Mouse (Mus musculus): ENCODE data around the gene Isoc2a. TPM values are rescaled to one million over a fixed set of nuclear protein-coding genes. Genes with fewer than 3 reads are reported as not detected.

Gene Isoc2a
- polyA plus RNA-seq, 1 experiment from 2014 or later, result 1.2 TPM

- peaks cover 5% of the 10 kb centered on the region; the same call in 1 of the 2 replicates for H3K9me3 ChIP-seq
- peaks cover 33% of the 10 kb centered on the region for H3K27me3 ChIP-seq
- H3K9ac ChIP-seq, result no peak overlapping the region
- H3K4me3 ChIP-seq, result no peak overlapping the region
- H3K36me3 ChIP-seq, result no peaks in the 10 kb centered on the region
- no peak for ATAC-seq (ENCODE audit: low FRiP score, low read depth)
- WGBS, result 48% methylated on average over 8 of the region's 8 CpGs
- H3K4me2 ChIP-seq (replicated peaks), result no peak overlapping the region
- H3K4me1 ChIP-seq, result peaks cover 5% of the 10 kb centered on the region
- H3K27ac ChIP-seq, result no peak overlapping the region
Observed at GRCm38 (mm10) chr7:4901171-4901570, 24.2 kb downstream of the Isoc2a start.

GRCm38 (mm10) chr7:4902404-4902803, 25.5 kb downstream of the Isoc2a start:
- peaks cover 5% of the 10 kb centered on the region for H3K4me1 ChIP-seq
- ATAC-seq (ENCODE audit: low FRiP score, low read depth), result no peak
- H3K4me2 ChIP-seq (replicated peaks), result no peak overlapping the region
- 80% methylated on average over 9 of the region's 9 CpGs for WGBS
- H3K27ac ChIP-seq, result no peak overlapping the region
- H3K9ac ChIP-seq, result no peak overlapping the region
- peaks cover 5% of the 10 kb centered on the region; the same call in 1 of the 2 replicates for H3K9me3 ChIP-seq
- H3K36me3 ChIP-seq, result no peaks in the 10 kb centered on the region
- no peak overlapping the region for H3K4me3 ChIP-seq
- H3K27me3 ChIP-seq, result peaks cover 35% of the 10 kb centered on the region

GRCm38 (mm10) chr7:4906466-4906950, 29.6 kb downstream of the Isoc2a start, which contains the start of gene Gm36210:
Gm36210 (minus strand) TSS chr7:4906516.
- H3K27me3 ChIP-seq, result 0 out of 2 replicates have a peak, but pooled peaks cover 2% of the 10 kb centered on the region
- no peak within 1 kb of the TSS for H3K4me2 ChIP-seq (replicated peaks)
- H3K4me1 ChIP-seq, result peaks cover 2% of the 10 kb centered on the region; the same call in 1 of the 2 replicates
- H3K9me3 ChIP-seq, result no peaks in the 10 kb centered on the region
- no peak within 1 kb of the TSS for H3K4me3 ChIP-seq
- 67% methylated on average over 10 of the region's 10 CpGs for WGBS
- H3K9ac ChIP-seq, result no peak within 1 kb of the TSS
- no peak within 1 kb of the TSS for H3K27ac ChIP-seq
- no peak for ATAC-seq (ENCODE audit: low FRiP score, low read depth)
- H3K36me3 ChIP-seq, result no peaks in the 10 kb centered on the region

GRCm38 (mm10) chr7:4911561-4911960, 34.6 kb downstream of the Isoc2a start:
- Histone ChIP-seq H3K4me3 (no peak overlapping the region), H3K4me2 (replicated peaks) (no peak overlapping the region), H3K27ac (peak overlapping the region; percentile 15; the same call in 1 of the 2 replicates), H3K4me1 (peaks cover 15% of the 10 kb centered on the region), H3K9me3 (no peaks in the 10 kb centered on the region), H3K27me3 (no peaks in the 10 kb centered on the region), H3K36me3 (no peaks in the 10 kb centered on the region), H3K9ac (no peak overlapping the region)
- ATAC-seq (ENCODE audit: low FRiP score, low read depth), result no peak
- WGBS, result 31% methylated on average over 9 of the region's 9 CpGs

- Histone ChIP-seq H3K27ac (0 out of 2 replicates have a peak overlapping the region, but pooled peaks have one; percentile 15), H3K4me1 (peaks cover 22% of the 10 kb centered on the region), H3K27me3 (no peaks in the 10 kb centered on the region), H3K9ac (no peak overlapping the region), H3K4me2 (replicated peaks) (no peak overlapping the region), H3K9me3 (no peaks in the 10 kb centered on the region), H3K36me3 (no peaks in the 10 kb centered on the region), H3K4me3 (no peak overlapping the region)
- ATAC-seq (ENCODE audit: low FRiP score, low read depth), result no peak
- WGBS, result 74% methylated on average over 5 of the region's 5 CpGs
Observed at GRCm38 (mm10) chr7:4912248-4912647, 35.3 kb downstream of the Isoc2a start.

- peak; percentile 93 for ATAC-seq (ENCODE audit: low FRiP score, low read depth)
- Histone ChIP-seq H3K27me3 (no peaks in the 10 kb centered on the region), H3K4me1 (peaks cover 22% of the 10 kb centered on the region), H3K36me3 (peaks cover 27% of the 10 kb centered on the region), H3K27ac (peak within 1 kb of the TSS; percentile 96), H3K4me2 (replicated peaks) (peak within 1 kb of the TSS; percentile 84), H3K9ac (peak within 1 kb of the TSS; percentile 85), H3K4me3 (peak within 1 kb of the TSS; percentile 67), H3K9me3 (no peaks in the 10 kb centered on the region)
- WGBS, result under 1% methylated on average over 54 of the region's 56 CpGs
Observed at GRCm38 (mm10) chr7:4915007-4915665, 38.2 kb downstream of the Isoc2a start, which contains the start of gene Zfp628. Zfp628 (plus strand) TSS chr7:4915217.

- peak; percentile 48; the same call in 1 of the 2 replicates for ATAC-seq (ENCODE audit: low FRiP score, low read depth)
- H3K9ac ChIP-seq, result peak overlapping the region; percentile 85
- peaks cover 22% of the 10 kb centered on the region for H3K4me1 ChIP-seq
Observed at GRCm38 (mm10) chr7:4915669-4916416, 38.9 kb downstream of the Isoc2a start.

GRCm38 (mm10) chr7:4917494-4917893, 40.5 kb downstream of the Isoc2a start:
- H3K36me3 ChIP-seq, result peaks cover 43% of the 10 kb centered on the region
- H3K4me1 ChIP-seq, result peaks cover 36% of the 10 kb centered on the region
- peak overlapping the region; percentile 85; the same call in 1 of the 2 replicates for H3K9ac ChIP-seq
- no peak overlapping the region for H3K4me3 ChIP-seq
- no peak for ATAC-seq (ENCODE audit: low FRiP score, low read depth)
- H3K4me2 ChIP-seq (replicated peaks), result no peak overlapping the region
- H3K9me3 ChIP-seq, result no peaks in the 10 kb centered on the region
- H3K27me3 ChIP-seq, result no peaks in the 10 kb centered on the region
- H3K27ac ChIP-seq, result no peak overlapping the region
- 89% methylated on average over 2 of the region's 2 CpGs for WGBS

More at GRCm38 (mm10) chr7:4915669-4916416, 38.9 kb downstream of the Isoc2a start:
- Histone ChIP-seq H3K36me3 (peaks cover 35% of the 10 kb centered on the region), H3K27ac (peak overlapping the region; percentile 96), H3K27me3 (no peaks in the 10 kb centered on the region), H3K4me2 (replicated peaks) (peak overlapping the region; percentile 84), H3K9me3 (no peaks in the 10 kb centered on the region), H3K4me3 (peak overlapping the region; percentile 67)
- 16% methylated on average over 14 of the region's 14 CpGs for WGBS

GRCm38 (mm10) chr7:4918681-4919080, 41.7 kb downstream of the Isoc2a start:
- Histone ChIP-seq H3K4me1 (peaks cover 48% of the 10 kb centered on the region), H3K27me3 (no peaks in the 10 kb centered on the region), H3K4me2 (replicated peaks) (no peak overlapping the region), H3K9ac (no peak overlapping the region), H3K36me3 (peaks cover 43% of the 10 kb centered on the region), H3K4me3 (no peak overlapping the region), H3K27ac (no peak overlapping the region), H3K9me3 (no peaks in the 10 kb centered on the region)
- ATAC-seq (ENCODE audit: low FRiP score, low read depth), result no peak
- WGBS, result 92% methylated on average over 15 of the region's 15 CpGs

GRCm38 (mm10) chr7:4919096-4919495, 42.1 kb downstream of the Isoc2a start:
- no peaks in the 10 kb centered on the region for H3K9me3 ChIP-seq
- peaks cover 51% of the 10 kb centered on the region for H3K4me1 ChIP-seq
- no peak overlapping the region for H3K4me2 ChIP-seq (replicated peaks)
- peaks cover 43% of the 10 kb centered on the region for H3K36me3 ChIP-seq
- H3K9ac ChIP-seq, result no peak overlapping the region
- H3K27ac ChIP-seq, result no peak overlapping the region
- no peak for ATAC-seq (ENCODE audit: low FRiP score, low read depth)
- no peak overlapping the region for H3K4me3 ChIP-seq
- 72% methylated on average over 21 of the region's 21 CpGs for WGBS
- H3K27me3 ChIP-seq, result no peaks in the 10 kb centered on the region

GRCm38 (mm10) chr7:4919971-4920370, 43.0 kb downstream of the Isoc2a start:
- no peaks in the 10 kb centered on the region for H3K9me3 ChIP-seq
- no peaks in the 10 kb centered on the region for H3K27me3 ChIP-seq
- H3K4me3 ChIP-seq, result no peak overlapping the region
- H3K27ac ChIP-seq, result no peak overlapping the region
- WGBS, result 87% methylated on average over 21 of the region's 21 CpGs
- no peak for ATAC-seq (ENCODE audit: low FRiP score, low read depth)
- no peak overlapping the region for H3K4me2 ChIP-seq (replicated peaks)
- peaks cover 55% of the 10 kb centered on the region for H3K4me1 ChIP-seq
- H3K9ac ChIP-seq, result no peak overlapping the region
- peaks cover 43% of the 10 kb centered on the region for H3K36me3 ChIP-seq

- no peak for ATAC-seq (ENCODE audit: low FRiP score, low read depth)
- H3K9ac ChIP-seq, result no peak overlapping the region
- H3K27me3 ChIP-seq, result no peaks in the 10 kb centered on the region
- H3K4me1 ChIP-seq, result peaks cover 60% of the 10 kb centered on the region
- H3K4me2 ChIP-seq (replicated peaks), result no peak overlapping the region
- 90% methylated on average over 19 of the region's 19 CpGs for WGBS
- no peak overlapping the region for H3K4me3 ChIP-seq
- no peaks in the 10 kb centered on the region for H3K9me3 ChIP-seq
- peak overlapping the region; percentile 94; the same call in 1 of the 2 replicates for H3K27ac ChIP-seq
- H3K36me3 ChIP-seq, result peaks cover 43% of the 10 kb centered on the region
Observed at GRCm38 (mm10) chr7:4920496-4920895, 43.5 kb downstream of the Isoc2a start.

Measured in limb, embryonic 13.5 days (tissue).